Comparison of ENCODE assay signal across 11 mouse cellular contexts in genomic region chr5:142549441-142549840, GRCm38 (mm10). TPM values are rescaled to one million over a fixed set of nuclear protein-coding genes. Genes with fewer than 3 reads are reported as not detected.
DNase-seq lines count a peak whose midpoint lies in the region; ATAC-seq and TF ChIP-seq lines count a peak whose summit lies in the region.
"Had no signal": no experiment of that assay in that cellular context is flagged by ENCODE, and none has a peak within 500 bp of the region (broad histone marks: within the 10 kb centered on the region; RNA-seq: fewer than 3 reads in every experiment).

No protein-coding gene starts in this region.

- H3K27me3 ChIP-seq in intestine, embryonic 14.5 days (replicated peaks; ENCODE audit: control insufficient read depth, insufficient read depth, low read length) = 0 out of 2 replicates have a peak, but pooled peaks cover 2% of the 10 kb centered on the region
- peaks cover 11% of the 10 kb centered on the region; the same call in 1 of the 2 replicates for H3K27me3 ChIP-seq in intestine, postnatal 0 days (replicated peaks; ENCODE audit: control insufficient read depth, insufficient read depth, low read length)
- H3K27me3 ChIP-seq in embryonic facial prominence, embryonic 14.5 days (replicated peaks; ENCODE audit: control insufficient read depth, insufficient read depth, low read length) = no peaks in the 10 kb centered on the region; the same call in 1 of the 2 replicates
- no peaks in the 10 kb centered on the region for H3K27me3 ChIP-seq in limb, embryonic 14.5 days (ENCODE audit: control insufficient read depth, insufficient read depth, low read length)
- no peaks in the 10 kb centered on the region for H3K27me3 ChIP-seq in neural tube, embryonic 11.5 days (ENCODE audit: control insufficient read depth, insufficient read depth, low read length)

- H3K36me3 ChIP-seq in intestine, embryonic 14.5 days (ENCODE audit: control insufficient read depth, insufficient read depth, low read length) = no peaks in the 10 kb centered on the region
- no peaks in the 10 kb centered on the region for H3K36me3 ChIP-seq in intestine, postnatal 0 days (ENCODE audit: control insufficient read depth, insufficient read depth)
- no peaks in the 10 kb centered on the region for H3K36me3 ChIP-seq in embryonic facial prominence, embryonic 14.5 days (ENCODE audit: control insufficient read depth, insufficient read depth, low read length)
- H3K36me3 ChIP-seq in limb, embryonic 14.5 days (ENCODE audit: control insufficient read depth, insufficient read depth, low read length) = no peaks in the 10 kb centered on the region
- H3K36me3 ChIP-seq in neural tube, embryonic 11.5 days (ENCODE audit: control insufficient read depth, insufficient read depth, low read length) = no peaks in the 10 kb centered on the region
- H3K36me3 ChIP-seq: G1E had no signal

- TF ChIP-seq CTCF in intestine, postnatal 0 days (IDR thresholded peaks at IDR 0.05; ENCODE audit: low read depth) = no peak

- no peak for ATAC-seq in intestine, embryonic 14.5 days (replicated peaks; ENCODE audit: low FRiP score, low TSS enrichment, low read depth)
- ATAC-seq in intestine, postnatal 0 days = no peak
- no peak for ATAC-seq in embryonic facial prominence, embryonic 14.5 days (ENCODE audit: low read depth)
- ATAC-seq in limb, embryonic 14.5 days (ENCODE audit: low FRiP score, low read depth) = no peak
- ATAC-seq in neural tube, embryonic 11.5 days (ENCODE audit: insufficient read depth, low FRiP score, low TSS enrichment) = no peak

- 0 out of 2 replicates have a peak overlapping the region, but pooled peaks have one; percentile 5 for H3K27ac ChIP-seq in intestine, embryonic 14.5 days (ENCODE audit: low read depth)
- no peak overlapping the region for H3K27ac ChIP-seq in intestine, postnatal 0 days (ENCODE audit: low read depth, low read length)
- peak overlapping the region; percentile 55 for H3K27ac ChIP-seq in embryonic facial prominence, embryonic 14.5 days (replicated peaks; ENCODE audit: low read depth, low read length)
- peak overlapping the region; percentile 14; the same call in 1 of the 2 replicates for H3K27ac ChIP-seq in limb, embryonic 14.5 days (replicated peaks; ENCODE audit: low read depth, low read length)
- H3K27ac ChIP-seq in neural tube, embryonic 11.5 days (ENCODE audit: low read depth, low read length) = peak overlapping the region; percentile 36; the same call in 1 of the 2 replicates

- peaks cover 12% of the 10 kb centered on the region for H3K4me1 ChIP-seq in intestine, embryonic 14.5 days (replicated peaks; ENCODE audit: control insufficient read depth, insufficient read depth, low read length)
- H3K4me1 ChIP-seq in intestine, postnatal 0 days (replicated peaks; ENCODE audit: control insufficient read depth, insufficient read depth, low read length) = 0 out of 2 replicates have a peak, but pooled peaks cover 3% of the 10 kb centered on the region
- H3K4me1 ChIP-seq in embryonic facial prominence, embryonic 14.5 days (ENCODE audit: control insufficient read depth, insufficient read depth, low read length) = peaks cover 12% of the 10 kb centered on the region; the same call in 1 of the 2 replicates
- peaks cover 9% of the 10 kb centered on the region for H3K4me1 ChIP-seq in limb, embryonic 14.5 days (ENCODE audit: control insufficient read depth, insufficient read depth, low read length)
- 0 out of 2 replicates have a peak, but pooled peaks cover 14% of the 10 kb centered on the region for H3K4me1 ChIP-seq in neural tube, embryonic 11.5 days (ENCODE audit: control insufficient read depth, insufficient read depth, low read length)

- no peak overlapping the region for H3K9ac ChIP-seq in intestine, embryonic 14.5 days (ENCODE audit: low read length)
- no peak overlapping the region for H3K9ac ChIP-seq in intestine, postnatal 0 days (ENCODE audit: low read depth, low read length)
- no peak overlapping the region for H3K9ac ChIP-seq in embryonic facial prominence, embryonic 14.5 days (ENCODE audit: low read depth, low read length)
- no peak overlapping the region for H3K9ac ChIP-seq in limb, embryonic 14.5 days (ENCODE audit: low read depth, low read length, severe bottlenecking)
- H3K9ac ChIP-seq in neural tube, embryonic 11.5 days (ENCODE audit: low read length) = no peak overlapping the region

- DNase-seq in intestine, embryonic 14.5 days (ENCODE audit: low spot score) = no peak
- DNase-seq in embryonic facial prominence, embryonic 14.5 days (ENCODE audit: low spot score) = no peak
- no peak for DNase-seq in limb, embryonic 14.5 days (ENCODE audit: low spot score)
- DNase-seq in neural tube, embryonic 11.5 days (ENCODE audit: low spot score) = no peak
- DNase-seq in layer of hippocampus, postnatal 25 days (ENCODE audit: extremely low spot score in 1 of 2, low spot score in 1 of 2) = no peak
- no peak for DNase-seq in thymus, postnatal 36 days
- DNase-seq in urinary bladder, adult 18-20 months (ENCODE audit: low spot score in 2 of 2) = no peak
- DNase-seq: thymus, postnatal 14 days had no signal

- TF ChIP-seq POLR2A in limb, embryonic 14.5 days (IDR thresholded peaks at IDR 0.05; ENCODE audit: borderline replicate concordance, extremely low read depth, insufficient read depth, insufficient read length) = no peak

- peak overlapping the region; percentile 49; the same call in 1 of the 2 replicates for H3K4me3 ChIP-seq in intestine, embryonic 14.5 days (ENCODE audit: low read depth, low read length)
- H3K4me3 ChIP-seq in intestine, postnatal 0 days (ENCODE audit: low read depth, low read length) = no peak overlapping the region
- H3K4me3 ChIP-seq in embryonic facial prominence, embryonic 14.5 days (ENCODE audit: low read depth, low read length) = no peak overlapping the region
- peak overlapping the region; percentile 65; the same call in 1 of the 2 replicates for H3K4me3 ChIP-seq in limb, embryonic 14.5 days (replicated peaks; ENCODE audit: low read length)
- H3K4me3 ChIP-seq in neural tube, embryonic 11.5 days (ENCODE audit: low read depth, low read length) = no peak overlapping the region

- 48% methylated on average over 9 of the region's 9 CpGs for WGBS in intestine, embryonic 14.5 days
- WGBS in intestine, postnatal 0 days = 69% methylated on average over 9 of the region's 9 CpGs
- 27% methylated on average over 9 of the region's 9 CpGs for WGBS in embryonic facial prominence, embryonic 14.5 days
- WGBS in limb, embryonic 14.5 days = 41% methylated on average over 9 of the region's 9 CpGs
- 28% methylated on average over 9 of the region's 9 CpGs for WGBS in neural tube, embryonic 11.5 days

- peak overlapping the region; percentile 100; the same call in 1 of the 2 replicates for H3K4me2 ChIP-seq in intestine, embryonic 14.5 days (ENCODE audit: low read length)
- H3K4me2 ChIP-seq in intestine, postnatal 0 days (replicated peaks; ENCODE audit: low read depth) = no peak overlapping the region
- peak overlapping the region; percentile 99 for H3K4me2 ChIP-seq in embryonic facial prominence, embryonic 14.5 days (ENCODE audit: low read depth, low read length)
- peak overlapping the region; percentile 99; the same call in 1 of the 2 replicates for H3K4me2 ChIP-seq in limb, embryonic 14.5 days (replicated peaks; ENCODE audit: low read depth, low read length, severe bottlenecking)
- H3K4me2 ChIP-seq in neural tube, embryonic 11.5 days (ENCODE audit: low read depth) = peak overlapping the region; percentile 98

- no peaks in the 10 kb centered on the region for H3K9me3 ChIP-seq in intestine, embryonic 14.5 days (ENCODE audit: control insufficient read depth, low read length)
- no peaks in the 10 kb centered on the region for H3K9me3 ChIP-seq in intestine, postnatal 0 days (ENCODE audit: control insufficient read depth)
- no peaks in the 10 kb centered on the region for H3K9me3 ChIP-seq in embryonic facial prominence, embryonic 14.5 days (ENCODE audit: control insufficient read depth, low read length)
- no peaks in the 10 kb centered on the region for H3K9me3 ChIP-seq in limb, embryonic 14.5 days (ENCODE audit: control insufficient read depth, low read length)
- no peaks in the 10 kb centered on the region for H3K9me3 ChIP-seq in neural tube, embryonic 11.5 days (ENCODE audit: control insufficient read depth, low read length)

RNA-seq across cellular contexts. Expression of gene Radil, which starts 1.5 kb away (rescaled TPM):
- polyA plus RNA-seq in intestine, embryonic 14.5 days (2014; fragmentation: Nextera tagmentation; extraction: Ambion mirVana) = 2.4 and 2.5 TPM in 2 replicates
- 0.55 and 0.58 TPM in 2 replicates for polyA plus RNA-seq in intestine, postnatal 0 days (2015; fragmentation: Nextera tagmentation; extraction: Ambion mirVana)
- polyA plus RNA-seq in embryonic facial prominence, embryonic 14.5 days (2014; fragmentation: Nextera tagmentation; extraction: Ambion mirVana) = 5.2 and 5.4 TPM in 2 replicates
- 7.4 and 9.9 TPM in 2 replicates for polyA plus RNA-seq in limb, embryonic 14.5 days (2012; rRNA removed)
- 4.4 and 5.7 TPM in 2 replicates for polyA plus RNA-seq in limb, embryonic 14.5 days (2014; fragmentation: Nextera tagmentation; extraction: Ambion mirVana)
- polyA plus RNA-seq in neural tube, embryonic 11.5 days (2014; fragmentation: Nextera tagmentation; extraction: Ambion mirVana) = 6.7 and 7.0 TPM in 2 replicates
- total RNA-seq in layer of hippocampus, postnatal 25 days (2021) = 10 to 100 TPM; 14.7 to 15.2 TPM
- total RNA-seq: neutrophil, adult 5-6 weeks had no signal
- polyA plus RNA-seq: G1E had no signal

RNA-seq across cellular contexts. Expression of gene Papolb, which starts 19.6 kb away (rescaled TPM):
- 0.04 and 0.15 TPM in 2 replicates for polyA plus RNA-seq in intestine, embryonic 14.5 days (2014; fragmentation: Nextera tagmentation; extraction: Ambion mirVana)
- not detected in 2 replicates for polyA plus RNA-seq in intestine, postnatal 0 days (2015; fragmentation: Nextera tagmentation; extraction: Ambion mirVana)
- 0.09 and 0.18 TPM in 2 replicates for polyA plus RNA-seq in embryonic facial prominence, embryonic 14.5 days (2014; fragmentation: Nextera tagmentation; extraction: Ambion mirVana)
- 0.18 and 0.29 TPM in 2 replicates for polyA plus RNA-seq in limb, embryonic 14.5 days (2012; rRNA removed)
- 0.18 TPM in 2 replicates for polyA plus RNA-seq in limb, embryonic 14.5 days (2014; fragmentation: Nextera tagmentation; extraction: Ambion mirVana)
- 0.22 and 0.32 TPM in 2 replicates for polyA plus RNA-seq in neural tube, embryonic 11.5 days (2014; fragmentation: Nextera tagmentation; extraction: Ambion mirVana)
- total RNA-seq in layer of hippocampus, postnatal 25 days (2021) = under 1 TPM; 0.30 to 0.45 TPM
- total RNA-seq: neutrophil, adult 5-6 weeks had no signal
- polyA plus RNA-seq: G1E had no signal

RNA-seq across cellular contexts. Expression of gene Mmd2, which starts 59.2 kb away (rescaled TPM):
- 1.6 and 1.7 TPM in 2 replicates for polyA plus RNA-seq in intestine, embryonic 14.5 days (2014; fragmentation: Nextera tagmentation; extraction: Ambion mirVana)
- polyA plus RNA-seq in intestine, postnatal 0 days (2015; fragmentation: Nextera tagmentation; extraction: Ambion mirVana) = 0.52 and 0.63 TPM in 2 replicates
- 6.5 and 8.2 TPM in 2 replicates for polyA plus RNA-seq in embryonic facial prominence, embryonic 14.5 days (2014; fragmentation: Nextera tagmentation; extraction: Ambion mirVana)
- 1.1 and 1.2 TPM in 2 replicates for polyA plus RNA-seq in limb, embryonic 14.5 days (2012; rRNA removed)
- 1.5 and 2.0 TPM in 2 replicates for polyA plus RNA-seq in limb, embryonic 14.5 days (2014; fragmentation: Nextera tagmentation; extraction: Ambion mirVana)
- 5.0 and 5.7 TPM in 2 replicates for polyA plus RNA-seq in neural tube, embryonic 11.5 days (2014; fragmentation: Nextera tagmentation; extraction: Ambion mirVana)
- total RNA-seq in layer of hippocampus, postnatal 25 days (2021) = 100 to 1,000 TPM; 166 to 185 TPM
- total RNA-seq: neutrophil, adult 5-6 weeks had no signal
- polyA plus RNA-seq: G1E had no signal

Comparison
In these comparisons a context has a peak if more than half of its experiments do, and no peak if none do; other contexts are left out.
1. H3K4me3 ChIP-seq: peak in intestine, embryonic 14.5 days (single experiment) and limb, embryonic 14.5 days (single experiment); none in intestine, postnatal 0 days (single experiment), embryonic facial prominence, embryonic 14.5 days (single experiment) and neural tube, embryonic 11.5 days (single experiment).